Mouse (Mus musculus): ENCODE data around the gene Mrc1.

GRCm38 (mm10) chr2:14272088-14272487 is 42.9 kb downstream of the Mrc1 start:
- TF ChIP-seq CTCF (IDR thresholded peaks at IDR 0.05; ENCODE audit: low read depth) (no peak), EP300 (IDR thresholded peaks at IDR 0.05; ENCODE audit: low read depth) (no peak)
